Mouse (Mus musculus) MEL (cell line): ENCODE results near the gene Ccdc162. TPM values are rescaled to one million over a fixed set of nuclear protein-coding genes. Genes with fewer than 3 reads are reported as not detected.

Experiments used
- DNase-seq: peaks from one replicate; pipeline ENCODE4 v3.0.0; 2011; ENCODE audit warnings: low read depth, low spot score
- H3K27ac ChIP-seq: 2 replicates; pipeline ENCODE4 v1.5.1; 2012; ENCODE audit warnings: low read depth, mild to moderate bottlenecking, control low read depth, low read length, moderate library complexity; ENCODE audit not compliant: control insufficient read depth
- H3K27me3 ChIP-seq, 2 experiments: fragments of 150-350 bp in 1 of 2; sonication (generic) in 1 of 2; 2 replicates each; pipeline ENCODE4 v1.6.1; 2012; ENCODE audit warnings: low read length in 2 of 2, mild to moderate bottlenecking in 2 of 2, improper control_type of control experiment in 1 of 2, moderate library complexity in 1 of 2; ENCODE audit not compliant: insufficient read depth in 2 of 2, control insufficient read depth in 1 of 2
- H3K36me3 ChIP-seq, 2 experiments: 2 replicates each; pipeline ENCODE4 v1.6.1; 2012 to 2014; ENCODE audit warnings: low read length in 2 of 2, improper control_type of control experiment in 1 of 2, inconsistent platforms in 1 of 2, mild to moderate bottlenecking in 1 of 2; ENCODE audit not compliant: insufficient read depth in 2 of 2, control insufficient read depth in 1 of 2
- H3K4me1 ChIP-seq, 2 experiments: fragments of 150-350 bp in 1 of 2; sonication (generic) in 1 of 2; 2 replicates each; pipeline ENCODE4 v1.6.1; 2012; ENCODE audit warnings: low read length in 2 of 2, improper control_type of control experiment in 1 of 2, mild to moderate bottlenecking in 1 of 2; ENCODE audit not compliant: insufficient read depth in 2 of 2, control insufficient read depth in 1 of 2
- H3K4me3 ChIP-seq, 2 experiments: fragments of 150-350 bp in 1 of 2; sonication (generic) in 1 of 2; 2 replicates each; pipeline ENCODE4 v1.5.1; 2012; ENCODE audit warnings: low read depth in 2 of 2, low read length in 2 of 2, mild to moderate bottlenecking in 2 of 2, moderate library complexity in 2 of 2, control low read depth in 1 of 2, improper control_type of control experiment in 1 of 2; ENCODE audit not compliant: control insufficient read depth in 1 of 2, insufficient read depth in 1 of 2
- H3K79me2 ChIP-seq: 2 replicates; pipeline ENCODE4 v1.6.1; 2012; ENCODE audit warnings: mild to moderate bottlenecking, low read length, moderate library complexity; ENCODE audit not compliant: control insufficient read depth, poor library complexity, insufficient read depth
- H3K9ac ChIP-seq: 2 replicates; pipeline ENCODE4 v1.6.1; 2012; ENCODE audit warnings: low read depth, mild to moderate bottlenecking, control low read depth, low read length, moderate library complexity; ENCODE audit not compliant: control insufficient read depth, poor library complexity, severe bottlenecking
- H3K9me3 ChIP-seq: fragments of 150-350 bp; sonication (generic); replicated peaks from 2 replicates; pipeline ENCODE4 v1.6.1; 2012; ENCODE audit warnings: mild to moderate bottlenecking, low read length, improper control_type of control experiment, moderate library complexity; ENCODE audit not compliant: insufficient read depth
- CHD2 ChIP-seq: IDR thresholded peaks from 2 replicates; pipeline ENCODE4 v1.6.1; 2011; ENCODE audit warnings: low read length, improper control_type of control experiment
- E2F4 ChIP-seq: IDR thresholded peaks from 2 replicates; pipeline ENCODE4 v1.6.1; 2011; ENCODE audit warnings: low read depth, low read length, improper control_type of control experiment, borderline replicate concordance
- ELF1 ChIP-seq: IDR thresholded peaks from 2 replicates; pipeline ENCODE4 v1.6.1; 2014; ENCODE audit warnings: low read depth, mild to moderate bottlenecking, inconsistent platforms, low read length, improper control_type of control experiment, moderate library complexity
- ETS1 ChIP-seq: IDR thresholded peaks from 2 replicates; pipeline ENCODE4 v1.6.1; 2012; ENCODE audit warnings: low read depth, mild to moderate bottlenecking, inconsistent platforms, low read length, improper control_type of control experiment, moderate library complexity
- GATA1 ChIP-seq: IDR thresholded peaks from 2 replicates; pipeline ENCODE4 v1.6.1; 2011; ENCODE audit warnings: low read depth, low read length, improper control_type of control experiment
- JUND ChIP-seq: IDR thresholded peaks from 2 replicates; pipeline ENCODE4 v1.6.1; 2011; ENCODE audit warnings: low read depth, mild to moderate bottlenecking, improper control_type of control experiment, low read length
- MAFK ChIP-seq: IDR thresholded peaks from 2 replicates; pipeline ENCODE4 v1.6.1; 2011; ENCODE audit warnings: low read depth, mild to moderate bottlenecking, low read length, improper control_type of control experiment, borderline replicate concordance
- MAX ChIP-seq: IDR thresholded peaks from 2 replicates; pipeline ENCODE4 v1.6.1; 2011; ENCODE audit warnings: low read length, improper control_type of control experiment
- MEF2A ChIP-seq: IDR thresholded peaks from 2 replicates; pipeline ENCODE4 v1.6.1; 2014; ENCODE audit warnings: low read depth, mild to moderate bottlenecking, inconsistent platforms, low read length, improper control_type of control experiment; ENCODE audit not compliant: poor library complexity, insufficient replicate concordance, severe bottlenecking; ENCODE audit errors: extremely low read depth
- MYB ChIP-seq: IDR thresholded peaks from 2 replicates; pipeline ENCODE4 v1.6.1; 2011; ENCODE audit warnings: mild to moderate bottlenecking, low read depth, low read length, improper control_type of control experiment
- NELFE ChIP-seq: IDR thresholded peaks from 2 replicates; pipeline ENCODE4 v1.6.1; 2011; ENCODE audit warnings: low read depth, low read length, improper control_type of control experiment
- NRF1 ChIP-seq: IDR thresholded peaks from 2 replicates; pipeline ENCODE4 v1.6.1; 2014; ENCODE audit warnings: low read depth, mild to moderate bottlenecking, inconsistent platforms, low read length, improper control_type of control experiment, moderate library complexity; ENCODE audit not compliant: poor library complexity, insufficient read depth, severe bottlenecking
- POLR2A ChIP-seq, 2 experiments: IDR thresholded peaks; 2 replicates each; pipeline ENCODE4 v1.6.1; 2011 to 2012; ENCODE audit warnings: low read length in 2 of 2, mild to moderate bottlenecking in 2 of 2, control low read depth in 1 of 2, improper control_type of control experiment in 1 of 2, low read depth in 1 of 2, moderate library complexity in 1 of 2; ENCODE audit not compliant: control insufficient read depth in 1 of 2, insufficient read depth in 1 of 2, poor library complexity in 1 of 2
- POLR2AphosphoS5 ChIP-seq: IDR thresholded peaks from 2 replicates; pipeline ENCODE4 v1.6.1; 2012; ENCODE audit warnings: low read depth, borderline replicate concordance, mild to moderate bottlenecking, inconsistent platforms, low read length, moderate library complexity, mixed read lengths
- SMC3 ChIP-seq: IDR thresholded peaks from 2 replicates; pipeline ENCODE4 v1.6.1; 2011; ENCODE audit warnings: low read depth, low read length, improper control_type of control experiment
- TAL1 ChIP-seq: IDR thresholded peaks from 2 replicates; pipeline ENCODE4 v1.6.1; 2012; ENCODE audit warnings: mild to moderate bottlenecking, inconsistent platforms, low read length, moderate library complexity, mixed read lengths
- TCF12 ChIP-seq: IDR thresholded peaks from 2 replicates; pipeline ENCODE4 v1.6.1; 2014; ENCODE audit warnings: low read depth, mild to moderate bottlenecking, inconsistent platforms, low read length, improper control_type of control experiment, moderate library complexity
- UBTF ChIP-seq: IDR thresholded peaks from 2 replicates; pipeline ENCODE4 v1.6.1; 2012; ENCODE audit warnings: low read depth, mild to moderate bottlenecking, inconsistent platforms, low read length, improper control_type of control experiment, moderate library complexity, borderline replicate concordance; ENCODE audit not compliant: insufficient read depth
- USF1 ChIP-seq: IDR thresholded peaks from 2 replicates; pipeline ENCODE4 v1.6.1; 2014; ENCODE audit warnings: low read depth, mild to moderate bottlenecking, inconsistent platforms, low read length, improper control_type of control experiment, moderate library complexity
- ZC3H11A ChIP-seq: IDR thresholded peaks from 2 replicates; pipeline ENCODE4 v1.6.1; 2012; ENCODE audit warnings: low read depth, mild to moderate bottlenecking, inconsistent platforms, low read length, improper control_type of control experiment
- ZMIZ1 ChIP-seq: IDR thresholded peaks from 2 replicates; pipeline ENCODE4 v1.6.1; 2012; ENCODE audit warnings: low read depth, mild to moderate bottlenecking, inconsistent platforms, low read length, improper control_type of control experiment, moderate library complexity
- ZNF384 ChIP-seq: IDR thresholded peaks from 2 replicates; pipeline ENCODE4 v1.6.1; 2012; ENCODE audit warnings: low read depth, mild to moderate bottlenecking, inconsistent platforms, low read length, improper control_type of control experiment
- polyA plus RNA-seq, 2 experiments: library from polyadenylated mRNA; stranded (reverse) in 1 of 2; unstranded in 1 of 2; fragments of >175 nt in 1 of 2; fragments of >200 nt in 1 of 2; gene quantifications; 2 replicates each; pipeline versions ENCODE4 v1.2.1 to v1.2.4; 2012; ENCODE audit warnings: low replicate concordance in 2 of 2, low read depth in 1 of 2; ENCODE audit not compliant: insufficient read length in 2 of 2, insufficient read depth in 1 of 2, missing spikeins in 1 of 2
- total RNA-seq: library from RNA; depleted of rRNA; stranded (reverse); fragments of 300-350 nt; gene quantifications from 2 replicates; pipeline ENCODE4 v1.2.3, GENCODE M21; 2012

The Ccdc162 gene
- total and polyA plus RNA-seq, 3 experiments = 0.06 TPM; not detected in 2

DNA sequence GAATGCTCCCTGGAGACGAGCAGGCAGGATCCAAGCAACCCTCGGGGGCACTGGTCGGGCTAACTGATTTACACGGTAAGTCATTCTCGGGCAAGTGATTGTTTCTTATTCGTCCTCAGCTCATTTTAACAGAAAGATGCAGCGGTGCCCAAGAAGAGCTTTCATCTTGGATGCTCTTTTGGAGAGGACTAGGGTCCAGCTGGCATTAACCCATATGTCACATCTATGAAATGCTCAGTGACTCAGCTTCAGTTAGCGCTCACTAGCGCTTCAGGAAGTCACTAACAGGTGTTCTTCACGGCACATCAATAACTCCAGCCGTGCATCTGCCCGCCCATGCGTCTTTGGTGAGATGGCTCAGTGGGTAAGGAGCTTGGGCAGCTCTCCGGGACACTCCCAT, 877 bp downstream of the Ccdc162 start:
- H3K9me3 ChIP-seq = no peaks in the 10 kb centered on the region
- peaks cover 0 to 5% of the 10 kb centered on the region in 2 experiments; a peak in 1 of 4 replicates for H3K36me3 ChIP-seq
- no peak overlapping the region for H3K27ac ChIP-seq
- no peak overlapping the region for H3K9ac ChIP-seq
- H3K4me3 ChIP-seq = no peak overlapping the region
- H3K27me3 ChIP-seq = no peaks in the 10 kb centered on the region
- no peaks in the 10 kb centered on the region for H3K79me2 ChIP-seq
- peaks cover 0 to 8% of the 10 kb centered on the region in 2 experiments; a peak in 2 of 4 replicates for H3K4me1 ChIP-seq
- TF ChIP-seq ZNF384 (no peak), NELFE (no peak), MYB (no peak), ZMIZ1 (no peak), MAFK (no peak), UBTF (no peak), POLR2A (IDR thresholded peaks at IDR 0.05; ENCODE audit: control insufficient read depth in 1 of 2, insufficient read depth in 1 of 2, low read depth in 1 of 2, low read length in 2 of 2, poor library complexity in 1 of 2) (no peak), USF1 (no peak), NRF1 (no peak)
- no peak for DNase-seq

DNA sequence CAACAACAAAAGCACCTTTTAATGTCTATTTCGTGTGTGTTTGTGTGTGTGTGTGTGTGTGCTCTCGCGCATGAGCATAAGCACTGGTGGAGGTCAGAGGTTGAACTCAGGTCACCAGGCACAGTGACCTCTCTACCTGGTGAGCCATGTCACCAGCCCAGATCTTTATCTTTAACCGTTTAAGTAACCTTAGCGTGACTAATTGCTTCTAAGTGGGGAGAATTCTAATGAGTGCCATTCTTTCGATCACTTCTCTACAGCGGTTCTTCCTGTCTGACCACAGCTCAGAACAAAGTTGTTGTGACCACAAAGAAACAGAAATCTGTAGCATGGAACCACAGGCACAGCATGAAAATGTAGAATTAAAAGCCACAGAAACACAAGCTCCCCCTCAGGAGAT, 5.0 kb downstream of the Ccdc162 start:
- no peak for TF ChIP-seq ETS1
- TF ChIP-seq UBTF = no peak
- no peak for TF ChIP-seq E2F4
- TF ChIP-seq USF1 = no peak
- TF ChIP-seq TCF12 = no peak
- TF ChIP-seq SMC3 = no peak
- no peak for TF ChIP-seq MAX
- TF ChIP-seq NELFE = no peak
- no peak for TF ChIP-seq NRF1
- TF ChIP-seq ZMIZ1 = no peak
- TF ChIP-seq MEF2A = no peak
- no peak for TF ChIP-seq JUND
- TF ChIP-seq TAL1 = no peak
- TF ChIP-seq GATA1 = no peak
- TF ChIP-seq ELF1 = no peak
- no peak for TF ChIP-seq CHD2
- TF ChIP-seq POLR2AphosphoS5 = no peak
- TF ChIP-seq ZC3H11A = no peak
- TF ChIP-seq ZNF384 = no peak
- Histone ChIP-seq H3K4me1 (peaks cover 0 to 8% of the 10 kb centered on the region in 2 experiments; a peak in 2 of 4 replicates), H3K36me3 (peaks cover 0 to 5% of the 10 kb centered on the region in 2 experiments; a peak in 1 of 4 replicates), H3K9me3 (no peaks in the 10 kb centered on the region), H3K4me3 (no peak overlapping the region), H3K27ac (no peak overlapping the region), H3K9ac (no peak overlapping the region), H3K27me3 (no peaks in the 10 kb centered on the region), H3K79me2 (no peaks in the 10 kb centered on the region)
- no peak for DNase-seq
